Mouse (Mus musculus): ENCODE data around the gene Cacna1d. TPM values are rescaled to one million over a fixed set of nuclear protein-coding genes. Genes with fewer than 3 reads are reported as not detected.

Gene Cacna1d
- total and polyA plus RNA-seq, 2 experiments: 0.55 to 0.72 TPM

GRCm38 (mm10) chr14:30200310-30200709, 290.9 kb downstream of the Cacna1d start:
- DNase-seq (ENCODE audit: extremely low read depth, low read depth, low spot score): no peak
- no peaks in the 10 kb centered on the region for H3K79me2 ChIP-seq (ENCODE audit: control insufficient read depth, insufficient read depth, low read length)
- H3K4me3 ChIP-seq (ENCODE audit: insufficient read depth, low read depth, low read length): no peak overlapping the region
- H3K36me3 ChIP-seq (ENCODE audit: control insufficient read depth, insufficient read depth, low read length): no peaks in the 10 kb centered on the region
- TF ChIP-seq CTCF (IDR thresholded peaks at IDR 0.05; ENCODE audit: low read depth, low read length) (no peak), POLR2A (IDR thresholded peaks at IDR 0.05; ENCODE audit: extremely low read depth, insufficient read depth, low read length) (no peak)
- H3K27ac ChIP-seq (replicated peaks; ENCODE audit: insufficient read depth, low read depth, low read length): no peak overlapping the region
- H3K9ac ChIP-seq (ENCODE audit: low read depth, low read length): no peak overlapping the region
- no peaks in the 10 kb centered on the region for H3K4me1 ChIP-seq (ENCODE audit: control insufficient read depth, insufficient read depth, low read length)
- H3K27me3 ChIP-seq (ENCODE audit: control insufficient read depth, insufficient read depth, low read length): no peaks in the 10 kb centered on the region
- 71% methylated on average over 1 of the region's 1 CpGs for WGBS

GRCm38 (mm10) chr14:30198882-30199281, 292.4 kb downstream of the Cacna1d start:
- DNase-seq (ENCODE audit: extremely low read depth, low read depth, low spot score): no peak
- WGBS: 84% methylated on average over 3 of the region's 3 CpGs

GRCm38 (mm10) chr14:30198116-30198515, 293.1 kb downstream of the Cacna1d start:
- H3K27me3 ChIP-seq (ENCODE audit: control insufficient read depth, insufficient read depth, low read length): no peaks in the 10 kb centered on the region
- H3K4me3 ChIP-seq (ENCODE audit: insufficient read depth, low read depth, low read length): no peak overlapping the region
- H3K9ac ChIP-seq (ENCODE audit: low read depth, low read length): no peak overlapping the region
- 90% methylated on average over 4 of the region's 4 CpGs for WGBS
- no peaks in the 10 kb centered on the region for H3K4me1 ChIP-seq (ENCODE audit: control insufficient read depth, insufficient read depth, low read length)
- no peaks in the 10 kb centered on the region for H3K79me2 ChIP-seq (ENCODE audit: control insufficient read depth, insufficient read depth, low read length)
- TF ChIP-seq CTCF (IDR thresholded peaks at IDR 0.05; ENCODE audit: low read depth, low read length) (no peak), POLR2A (IDR thresholded peaks at IDR 0.05; ENCODE audit: extremely low read depth, insufficient read depth, low read length) (no peak)
- H3K36me3 ChIP-seq (ENCODE audit: control insufficient read depth, insufficient read depth, low read length): no peaks in the 10 kb centered on the region
- DNase-seq (ENCODE audit: extremely low read depth, low read depth, low spot score): no peak
- H3K27ac ChIP-seq (replicated peaks; ENCODE audit: insufficient read depth, low read depth, low read length): no peak overlapping the region

More at GRCm38 (mm10) chr14:30198882-30199281, 292.4 kb downstream of the Cacna1d start:
- Histone ChIP-seq H3K79me2 (ENCODE audit: control insufficient read depth, insufficient read depth, low read length) (no peaks in the 10 kb centered on the region), H3K27ac (replicated peaks; ENCODE audit: insufficient read depth, low read depth, low read length) (no peak overlapping the region), H3K9ac (ENCODE audit: low read depth, low read length) (no peak overlapping the region), H3K27me3 (ENCODE audit: control insufficient read depth, insufficient read depth, low read length) (no peaks in the 10 kb centered on the region), H3K4me3 (ENCODE audit: insufficient read depth, low read depth, low read length) (no peak overlapping the region), H3K36me3 (ENCODE audit: control insufficient read depth, insufficient read depth, low read length) (no peaks in the 10 kb centered on the region), H3K4me1 (ENCODE audit: control insufficient read depth, insufficient read depth, low read length) (no peaks in the 10 kb centered on the region)
- TF ChIP-seq POLR2A (IDR thresholded peaks at IDR 0.05; ENCODE audit: extremely low read depth, insufficient read depth, low read length): no peak
- no peak for TF ChIP-seq CTCF (IDR thresholded peaks at IDR 0.05; ENCODE audit: low read depth, low read length)

- H3K36me3 ChIP-seq (ENCODE audit: control insufficient read depth, insufficient read depth, low read length): no peaks in the 10 kb centered on the region
- no peaks in the 10 kb centered on the region for H3K79me2 ChIP-seq (ENCODE audit: control insufficient read depth, insufficient read depth, low read length)
- H3K27me3 ChIP-seq (ENCODE audit: control insufficient read depth, insufficient read depth, low read length): no peaks in the 10 kb centered on the region
- WGBS: 89% methylated on average over 1 of the region's 1 CpGs
- H3K4me3 ChIP-seq (ENCODE audit: insufficient read depth, low read depth, low read length): no peak overlapping the region
- no peak for DNase-seq (ENCODE audit: extremely low read depth, low read depth, low spot score)
- TF ChIP-seq POLR2A (IDR thresholded peaks at IDR 0.05; ENCODE audit: extremely low read depth, insufficient read depth, low read length) (no peak), CTCF (IDR thresholded peaks at IDR 0.05; ENCODE audit: low read depth, low read length) (no peak)
- H3K27ac ChIP-seq (replicated peaks; ENCODE audit: insufficient read depth, low read depth, low read length): no peak overlapping the region
- H3K4me1 ChIP-seq (ENCODE audit: control insufficient read depth, insufficient read depth, low read length): no peaks in the 10 kb centered on the region
- H3K9ac ChIP-seq (ENCODE audit: low read depth, low read length): no peak overlapping the region
Observed at GRCm38 (mm10) chr14:30196959-30197358, 294.3 kb downstream of the Cacna1d start.

- DNase-seq (ENCODE audit: extremely low read depth, low read depth, low spot score): no peak
- whole genome bisulfite sequencing: 71% methylated on average over 5 of the region's 5 CpGs
- no peaks in the 10 kb centered on the region for H3K36me3 ChIP-seq (ENCODE audit: control insufficient read depth, insufficient read depth, low read length)
Observed at GRCm38 (mm10) chr14:30196235-30196634, 295.0 kb downstream of the Cacna1d start.

GRCm38 (mm10) chr14:30190308-30190971, 300.8 kb downstream of the Cacna1d start:
- 0 out of 2 replicates have a peak overlapping the region, but pooled peaks have one; percentile 8 for H3K4me3 ChIP-seq (ENCODE audit: insufficient read depth, low read depth, low read length)
- no peaks in the 10 kb centered on the region for H3K36me3 ChIP-seq (ENCODE audit: control insufficient read depth, insufficient read depth, low read length)
- WGBS: 92% methylated on average over 5 of the region's 5 CpGs
- no peak for DNase-seq (ENCODE audit: extremely low read depth, low read depth, low spot score)
- no peaks in the 10 kb centered on the region for H3K27me3 ChIP-seq (ENCODE audit: control insufficient read depth, insufficient read depth, low read length)
- H3K79me2 ChIP-seq (ENCODE audit: control insufficient read depth, insufficient read depth, low read length): no peaks in the 10 kb centered on the region
- H3K27ac ChIP-seq (replicated peaks; ENCODE audit: insufficient read depth, low read depth, low read length): no peak overlapping the region
- H3K9ac ChIP-seq (ENCODE audit: low read depth, low read length): no peak overlapping the region
- 0 out of 2 replicates have a peak, but pooled peaks cover 2% of the 10 kb centered on the region for H3K4me1 ChIP-seq (ENCODE audit: control insufficient read depth, insufficient read depth, low read length)
- no peak for TF ChIP-seq POLR2A (IDR thresholded peaks at IDR 0.05; ENCODE audit: extremely low read depth, insufficient read depth, low read length)

More at GRCm38 (mm10) chr14:30196235-30196634, 295.0 kb downstream of the Cacna1d start:
- TF ChIP-seq POLR2A (IDR thresholded peaks at IDR 0.05; ENCODE audit: extremely low read depth, insufficient read depth, low read length): no peak
- no peaks in the 10 kb centered on the region for H3K4me1 ChIP-seq (ENCODE audit: control insufficient read depth, insufficient read depth, low read length)
- H3K4me3 ChIP-seq (ENCODE audit: insufficient read depth, low read depth, low read length): no peak overlapping the region
- no peaks in the 10 kb centered on the region for H3K27me3 ChIP-seq (ENCODE audit: control insufficient read depth, insufficient read depth, low read length)
- H3K27ac ChIP-seq (replicated peaks; ENCODE audit: insufficient read depth, low read depth, low read length): no peak overlapping the region
- H3K79me2 ChIP-seq (ENCODE audit: control insufficient read depth, insufficient read depth, low read length): no peaks in the 10 kb centered on the region
- no peak overlapping the region for H3K9ac ChIP-seq (ENCODE audit: low read depth, low read length)

All from liver, adult 2 months (tissue).